Mouse (Mus musculus): Measurements from ENCODE around the gene Timm8a2.

The Timm8a2 gene

GRCm38 (mm10) chr14:122034451-122034850 is at the start of gene Timm8a2:
Gene Timm8a2 (plus strand): TSS chr14:122034674.
- in situ Hi-C loops (cut with MseI, MboI), result no loop called here

- in situ Hi-C loops (cut with MseI, MboI), result no loop called here
Observed at GRCm38 (mm10) chr14:121985477-121985876, 49.0 kb upstream of the Timm8a2 start.

- in situ Hi-C loops (cut with MseI, MboI), result no loop called here
Observed at GRCm38 (mm10) chr14:121986028-121986427, 48.4 kb upstream of the Timm8a2 start.

GRCm38 (mm10) chr14:121987287-121987686 is 47.2 kb upstream of the Timm8a2 start:
- in situ Hi-C loops (cut with MseI, MboI), result no loop called here

- in situ Hi-C loops (cut with MseI, MboI), result no loop called here
Observed at GRCm38 (mm10) chr14:121987691-121988090, 46.8 kb upstream of the Timm8a2 start.

- in situ Hi-C loops (cut with MseI, MboI), result no loop called here
Observed at GRCm38 (mm10) chr14:121989331-121989730, 45.1 kb upstream of the Timm8a2 start.

GRCm38 (mm10) chr14:121989869-121990268 is 44.6 kb upstream of the Timm8a2 start:
- in situ Hi-C loops (cut with MseI, MboI), result no loop called here

- in situ Hi-C loops (cut with MseI, MboI), result no loop called here
Observed at GRCm38 (mm10) chr14:121990897-121991296, 43.6 kb upstream of the Timm8a2 start.

- in situ Hi-C loops (cut with MseI, MboI), result no loop called here
Observed at GRCm38 (mm10) chr14:121991921-121992320, 42.6 kb upstream of the Timm8a2 start.

- in situ Hi-C loops (cut with MseI, MboI), result no loop called here
Observed at GRCm38 (mm10) chr14:121992395-121993280, 41.8 kb upstream of the Timm8a2 start.

- in situ Hi-C loops (cut with MseI, MboI), result no loop called here
Observed at GRCm38 (mm10) chr14:121993616-121994015, 40.9 kb upstream of the Timm8a2 start.

- in situ Hi-C loops (cut with MseI, MboI), result no loop called here
Observed at GRCm38 (mm10) chr14:121994171-121994700, 40.2 kb upstream of the Timm8a2 start.

GRCm38 (mm10) chr14:121994846-121995556 is 39.5 kb upstream of the Timm8a2 start:
- in situ Hi-C loops (cut with MseI, MboI), result no loop called here

- in situ Hi-C loops (cut with MseI, MboI), result no loop called here
Observed at GRCm38 (mm10) chr14:121995557-121995870, 39.0 kb upstream of the Timm8a2 start.

- in situ Hi-C loops (cut with MseI, MboI), result no loop called here
Observed at GRCm38 (mm10) chr14:121996786-121997185, 37.7 kb upstream of the Timm8a2 start.

GRCm38 (mm10) chr14:121999455-121999854 is 35.0 kb upstream of the Timm8a2 start:
- in situ Hi-C loops (cut with MseI, MboI), result no loop called here

- in situ Hi-C loops (cut with MseI, MboI), result no loop called here
Observed at GRCm38 (mm10) chr14:122000346-122001105, 33.9 kb upstream of the Timm8a2 start.

GRCm38 (mm10) chr14:122002224-122002623 is 32.2 kb upstream of the Timm8a2 start:
- in situ Hi-C loops (cut with MseI, MboI), result no loop called here

GRCm38 (mm10) chr14:122003812-122004211 is 30.7 kb upstream of the Timm8a2 start:
- in situ Hi-C loops (cut with MseI, MboI), result no loop called here

- in situ Hi-C loops (cut with MseI, MboI), result no loop called here
Observed at GRCm38 (mm10) chr14:122008261-122008660, 26.2 kb upstream of the Timm8a2 start.

- in situ Hi-C loops (cut with MseI, MboI), result no loop called here
Observed at GRCm38 (mm10) chr14:122009502-122009901, 25.0 kb upstream of the Timm8a2 start.

- in situ Hi-C loops (cut with MseI, MboI), result no loop called here
Observed at GRCm38 (mm10) chr14:122010301-122010700, 24.2 kb upstream of the Timm8a2 start.
